Mouse (Mus musculus) layer of hippocampus, adult 9-10 months (tissue): ENCODE data around the gene Fli1.

Experiments used
- DNase-seq: peaks from one replicate; pipeline ENCODE4 v3.0.0; 2022; ENCODE audit warnings: low spot score

Gene Fli1

GRCm38 (mm10) chr9:32502256-32503010 lies 40.2 kb downstream of the Fli1 start:
- DNase-seq = no peak

GRCm38 (mm10) chr9:32500886-32501285 lies 41.8 kb downstream of the Fli1 start:
- peak; percentile 25 for DNase-seq

GRCm38 (mm10) chr9:32500063-32500462 lies 42.6 kb downstream of the Fli1 start:
- no peak for DNase-seq

- no peak for DNase-seq
These were observed 43.2 kb downstream of the Fli1 start for GRCm38 (mm10) chr9:32499469-32499868.

- DNase-seq = no peak
These were observed 47.0 kb downstream of the Fli1 start for GRCm38 (mm10) chr9:32495643-32495997.

GRCm38 (mm10) chr9:32494891-32495642 lies 47.6 kb downstream of the Fli1 start:
- no peak for DNase-seq

- DNase-seq = no peak
These were observed 48.9 kb downstream of the Fli1 start for GRCm38 (mm10) chr9:32493588-32494423.

- no peak for DNase-seq
These were observed 49.9 kb downstream of the Fli1 start for GRCm38 (mm10) chr9:32492753-32493152.

GRCm38 (mm10) chr9:32491484-32491883 lies 51.2 kb downstream of the Fli1 start:
- no peak for DNase-seq

GRCm38 (mm10) chr9:32489794-32490358 lies 52.8 kb downstream of the Fli1 start:
- no peak for DNase-seq

GRCm38 (mm10) chr9:32489315-32489714 lies 53.3 kb downstream of the Fli1 start:
- no peak for DNase-seq

GRCm38 (mm10) chr9:32488627-32489026 lies 54.0 kb downstream of the Fli1 start:
- no peak for DNase-seq

GRCm38 (mm10) chr9:32487823-32488222 lies 54.8 kb downstream of the Fli1 start:
- DNase-seq = no peak

GRCm38 (mm10) chr9:32487401-32487800 lies 55.3 kb downstream of the Fli1 start:
- DNase-seq = no peak

- DNase-seq = no peak
These were observed 62.2 kb downstream of the Fli1 start for GRCm38 (mm10) chr9:32480418-32480817.

- DNase-seq = no peak
These were observed 63.9 kb downstream of the Fli1 start for GRCm38 (mm10) chr9:32478799-32479198.

GRCm38 (mm10) chr9:32478087-32478486 lies 64.6 kb downstream of the Fli1 start:
- no peak for DNase-seq

- no peak for DNase-seq
These were observed 66.1 kb downstream of the Fli1 start for GRCm38 (mm10) chr9:32476604-32477003.

GRCm38 (mm10) chr9:32474621-32475390 lies 67.9 kb downstream of the Fli1 start:
- no peak for DNase-seq

- DNase-seq = no peak
These were observed 70.3 kb downstream of the Fli1 start for GRCm38 (mm10) chr9:32472346-32472745.

GRCm38 (mm10) chr9:32469123-32469751 lies 73.4 kb downstream of the Fli1 start:
- no peak for DNase-seq
